Mouse (Mus musculus) midbrain, postnatal 0 days (tissue): ENCODE measurements around the gene Ctnna2. TPM values are rescaled to one million over a fixed set of nuclear protein-coding genes. Genes with fewer than 3 reads are reported as not detected.

Experiments
- ATAC-seq: fragments of 200-750 bp; cut with Nextera tagmentation; 2 replicates; pipeline ENCODE4 v1.8.0; 2017; ENCODE audit warnings: moderate number of reproducible peaks, mild to moderate bottlenecking, moderate TSS enrichment, moderate library complexity; ENCODE audit not compliant: low FRiP score
- DNase-seq: peaks from one replicate; pipeline ENCODE4 v3.0.0-alpha.2; 2015; ENCODE audit warnings: low spot score
- H3K27ac ChIP-seq: fragments of 300-500 bp; sonication (generic); 2 replicates; pipeline ENCODE4 v1.5.1; 2014; ENCODE audit warnings: low read depth, mild to moderate bottlenecking, low read length, mixed read lengths
- H3K27me3 ChIP-seq: fragments of 300-500 bp; sonication (generic); 2 replicates; pipeline ENCODE4 v1.6.1; 2014; ENCODE audit warnings: low read length, control low read depth, mixed read lengths; ENCODE audit not compliant: insufficient read depth
- H3K36me3 ChIP-seq: fragments of 300-500 bp; sonication (generic); 2 replicates; pipeline ENCODE4 v1.6.1; 2014; ENCODE audit warnings: low read length, control low read depth, mixed read lengths; ENCODE audit not compliant: insufficient read depth
- H3K4me1 ChIP-seq: fragments of 300-500 bp; sonication (generic); 2 replicates; pipeline ENCODE4 v1.6.1; 2014; ENCODE audit warnings: mild to moderate bottlenecking, control low read depth, antibody characterized with exemption, low read length, mixed read lengths; ENCODE audit not compliant: insufficient read depth
- H3K4me2 ChIP-seq: fragments of 300-500 bp; sonication (generic); 2 replicates; pipeline ENCODE4 v1.6.1; 2014; ENCODE audit warnings: low read depth, mild to moderate bottlenecking, low read length, mixed read lengths; ENCODE audit not compliant: poor library complexity, severe bottlenecking
- H3K4me3 ChIP-seq: fragments of 300-500 bp; sonication (generic); 2 replicates; pipeline ENCODE4 v1.5.1; 2014; ENCODE audit warnings: low read depth, mild to moderate bottlenecking, low read length, moderate library complexity
- H3K9ac ChIP-seq: fragments of 300-500 bp; sonication (generic); replicated peaks from 2 replicates; pipeline ENCODE4 v1.6.1; 2014; ENCODE audit warnings: mild to moderate bottlenecking, low read length, moderate library complexity, mixed read lengths; ENCODE audit not compliant: poor library complexity, severe bottlenecking
- H3K9me3 ChIP-seq: fragments of 300-500 bp; sonication (generic); 2 replicates; pipeline ENCODE4 v1.6.1; 2016; ENCODE audit warnings: low read length, control low read depth
- CTCF ChIP-seq: IDR thresholded peaks from 2 replicates; pipeline ENCODE4 v1.5.1; 2016; ENCODE audit warnings: antibody characterized with exemption, mild to moderate bottlenecking
- WGBS: fragments of 180-500 bp; shearing (Covaris S2); extraction: QIAGEN DNeasy Blood & Tissue Kit; methylation state at CpG from one replicate; pipeline ENCODE4 v1.1.7; 2014; 5-methylcytosine and 5-hydroxymethylcytosine counted together
- polyA plus RNA-seq: library from polyadenylated mRNA; unstranded; fragments of >200 nt; fragmentation: Nextera tagmentation; extraction: Ambion mirVana; gene quantifications from 2 replicates; pipeline ENCODE4 v1.2.1, GENCODE M21; 2015
- total RNA-seq: library from RNA; depleted of rRNA; stranded (reverse); fragments of >200 nt; gene quantifications from 2 replicates; pipeline ENCODE4 v1.2.3, GENCODE M21; 2014

Gene Ctnna2
- total and polyA plus RNA-seq, 2 experiments from 2014 or later, result 108 to 208 TPM

GRCm38 (mm10) chr6:77243541-77244231 lies 735.8 kb downstream of the Ctnna2 start:
- H3K4me3 ChIP-seq, result peak overlapping the region; percentile 67
- DNase-seq, result peak; percentile 55
- H3K36me3 ChIP-seq, result no peaks in the 10 kb centered on the region
- H3K9me3 ChIP-seq, result no peaks in the 10 kb centered on the region
- H3K27ac ChIP-seq, result peak overlapping the region; percentile 80
- no peaks in the 10 kb centered on the region for H3K27me3 ChIP-seq
- peak; percentile 46 for TF ChIP-seq CTCF
- peak overlapping the region; percentile 73 for H3K9ac ChIP-seq
- H3K4me2 ChIP-seq, result peak overlapping the region; percentile 94
- under 1% methylated on average over 43 of the region's 43 CpGs for WGBS
- peak; percentile 55 for ATAC-seq
- H3K4me1 ChIP-seq, result no peaks in the 10 kb centered on the region

GRCm38 (mm10) chr6:77242601-77243406 lies 736.7 kb downstream of the Ctnna2 start, which contains the start of gene Lrrtm1:
Gene Lrrtm1 (plus strand): TSS chr6:77242689.
- ATAC-seq (peak; percentile 87), DNase-seq (peak; percentile 89)
- Histone ChIP-seq H3K4me3 (peak within 1 kb of the TSS; percentile 67), H3K9ac (peak within 1 kb of the TSS; percentile 73), H3K9me3 (no peaks in the 10 kb centered on the region), H3K27ac (peak within 1 kb of the TSS; percentile 80), H3K27me3 (no peaks in the 10 kb centered on the region), H3K36me3 (no peaks in the 10 kb centered on the region), H3K4me2 (peak within 1 kb of the TSS; percentile 94), H3K4me1 (no peaks in the 10 kb centered on the region)
- peak; percentile 66 for TF ChIP-seq CTCF
- 0% methylated on average over 50 of the region's 53 CpGs for WGBS

GRCm38 (mm10) chr6:77240426-77240825 lies 739.1 kb downstream of the Ctnna2 start:
- H3K4me3 ChIP-seq, result no peak overlapping the region

GRCm38 (mm10) chr6:77222849-77223638 lies 756.5 kb downstream of the Ctnna2 start:
- Histone ChIP-seq H3K27ac (no peak overlapping the region), H3K4me1 (peaks cover 6% of the 10 kb centered on the region), H3K4me3 (no peak overlapping the region), H3K4me2 (peak overlapping the region; percentile 30; the same call in 1 of the 2 replicates), H3K36me3 (no peaks in the 10 kb centered on the region), H3K27me3 (no peaks in the 10 kb centered on the region), H3K9ac (no peak overlapping the region), H3K9me3 (no peaks in the 10 kb centered on the region)
- TF ChIP-seq CTCF, result no peak
- WGBS, result 25% methylated on average over 16 of the region's 16 CpGs
- ATAC-seq (peak; percentile 84), DNase-seq (peak; percentile 74)

More at GRCm38 (mm10) chr6:77240426-77240825, 739.1 kb downstream of the Ctnna2 start:
- no peak overlapping the region for H3K9ac ChIP-seq
- H3K4me1 ChIP-seq, result no peaks in the 10 kb centered on the region
- peak; percentile 28; the same call in 1 of the 2 replicates for ATAC-seq
- H3K27me3 ChIP-seq, result no peaks in the 10 kb centered on the region
- peak; percentile 84 for DNase-seq
- 33% methylated on average over 1 of the region's 1 CpGs for WGBS
- no peak overlapping the region for H3K27ac ChIP-seq
- TF ChIP-seq CTCF, result no peak
- no peak overlapping the region for H3K4me2 ChIP-seq
- H3K9me3 ChIP-seq, result no peaks in the 10 kb centered on the region
- H3K36me3 ChIP-seq, result no peaks in the 10 kb centered on the region

GRCm38 (mm10) chr6:77220776-77221175 lies 758.7 kb downstream of the Ctnna2 start:
- ATAC-seq (no peak), DNase-seq (no peak)
- Histone ChIP-seq H3K36me3 (no peaks in the 10 kb centered on the region), H3K4me1 (peaks cover 6% of the 10 kb centered on the region), H3K9me3 (no peaks in the 10 kb centered on the region), H3K4me2 (no peak overlapping the region), H3K27me3 (no peaks in the 10 kb centered on the region), H3K27ac (no peak overlapping the region), H3K9ac (no peak overlapping the region), H3K4me3 (no peak overlapping the region)
- WGBS, result 32% methylated on average over 4 of the region's 4 CpGs
- TF ChIP-seq CTCF, result no peak
